Mouse (Mus musculus): ENCODE measurements at regions not wholly inside any gene's neighbourhood (a gene's known extent, or its start where the extent isn't known, plus 50 kb on each side); places are given as distances from the start of the nearest gene placed in this dataset.

GRCm38 (mm10) chr4:142302041-142302723 lies 63.0 kb upstream of the Kazn start:
- H3K27ac ChIP-seq = no peak overlapping the region; the same call in none of the 2 replicates
- no peak overlapping the region for H3K4me3 ChIP-seq
- no peaks in the 10 kb centered on the region for H3K9me3 ChIP-seq (replicated peaks)
- peaks cover 46% of the 10 kb centered on the region for H3K4me1 ChIP-seq
- no peak for DNase-seq (ENCODE audit: low spot score)
- WGBS = 44% methylated on average over 8 of the region's 8 CpGs
- H3K36me3 ChIP-seq = no peaks in the 10 kb centered on the region
- no peaks in the 10 kb centered on the region for H3K27me3 ChIP-seq (ENCODE audit: low read depth, poor library complexity, severe bottlenecking)

GRCm38 (mm10) chr4:142298770-142299337 lies 59.7 kb upstream of the Kazn start:
- Histone ChIP-seq H3K36me3 (no peaks in the 10 kb centered on the region), H3K27me3 (ENCODE audit: low read depth, poor library complexity, severe bottlenecking) (no peaks in the 10 kb centered on the region), H3K27ac (no peak overlapping the region), H3K9me3 (replicated peaks) (no peaks in the 10 kb centered on the region), H3K4me3 (no peak overlapping the region), H3K4me1 (peaks cover 36% of the 10 kb centered on the region)
- WGBS = 82% methylated on average over 10 of the region's 10 CpGs
- DNase-seq (ENCODE audit: low spot score) = no peak

- Histone ChIP-seq H3K4me1 (peaks cover 16% of the 10 kb centered on the region; the same call in 1 of the 2 replicates), H3K36me3 (no peaks in the 10 kb centered on the region), H3K27me3 (ENCODE audit: low read depth, poor library complexity, severe bottlenecking) (no peaks in the 10 kb centered on the region), H3K4me3 (no peak overlapping the region), H3K9me3 (replicated peaks) (no peaks in the 10 kb centered on the region), H3K27ac (no peak overlapping the region)
- WGBS = 82% methylated on average over 7 of the region's 7 CpGs
- no peak for DNase-seq (ENCODE audit: low spot score)
Measured at GRCm38 (mm10) chr4:142292760-142293159, 53.6 kb upstream of the Kazn start.

GRCm38 (mm10) chr4:142292334-142292733 lies 53.1 kb upstream of the Kazn start:
- H3K36me3 ChIP-seq = no peaks in the 10 kb centered on the region
- 80% methylated on average over 9 of the region's 9 CpGs for WGBS

GRCm38 (mm10) chr4:142291366-142291765 lies 52.2 kb upstream of the Kazn start:
- no peak for DNase-seq (ENCODE audit: low spot score)
- H3K27ac ChIP-seq = no peak overlapping the region
- no peaks in the 10 kb centered on the region for H3K27me3 ChIP-seq (ENCODE audit: low read depth, poor library complexity, severe bottlenecking)
- H3K9me3 ChIP-seq (replicated peaks) = no peaks in the 10 kb centered on the region
- peaks cover 6% of the 10 kb centered on the region; the same call in 1 of the 2 replicates for H3K4me1 ChIP-seq
- WGBS = 75% methylated on average over 3 of the region's 3 CpGs
- no peaks in the 10 kb centered on the region for H3K36me3 ChIP-seq
- H3K4me3 ChIP-seq = no peak overlapping the region

More at GRCm38 (mm10) chr4:142292334-142292733, 53.1 kb upstream of the Kazn start:
- Histone ChIP-seq H3K9me3 (replicated peaks) (no peaks in the 10 kb centered on the region), H3K4me3 (no peak overlapping the region), H3K4me1 (peaks cover 15% of the 10 kb centered on the region; the same call in 1 of the 2 replicates), H3K27ac (no peak overlapping the region), H3K27me3 (ENCODE audit: low read depth, poor library complexity, severe bottlenecking) (no peaks in the 10 kb centered on the region)
- no peak for DNase-seq (ENCODE audit: low spot score)
